Mouse (Mus musculus) Patski (cell line): ENCODE data around the gene Ankrd2. TPM values are rescaled to one million over a fixed set of nuclear protein-coding genes. Genes with fewer than 3 reads are reported as not detected.

ENCODE experiments used
- ATAC-seq: fragments of 100-300 bp; one replicate; pipeline ENCODE4 v1.8.0; 2021
- CTCF ChIA-PET: fragments of 350-600 bp; sonication (Branson Sonifier 250); formaldehyde crosslinking; loops from one replicate; lab custom pipeline; 2022; ENCODE audit warnings: inconsistent platforms; lab: Charles Lee
- POLR2A ChIA-PET: fragments of 350-600 bp; sonication (Branson Sonifier 250); formaldehyde crosslinking; loops from one replicate; lab custom pipeline; 2022; ENCODE audit warnings: antibody characterized with exemption, inconsistent platforms; lab: Charles Lee
- DNase-seq: peaks from one replicate; pipeline ENCODE4 v3.0.0-alpha.2; 2011; ENCODE audit warnings: low read depth, low spot score
- H3K27me3 ChIP-seq: fragments of 371-371 bp; one replicate; pipeline ENCODE4 v1.5.1; 2021
- CTCF ChIP-seq: fragments of 100-300 bp; IDR thresholded peaks from one replicate; pipeline ENCODE4 v1.5.1; 2021
- in situ Hi-C: fragments of 300-500 bp; cut with MboI; formaldehyde crosslinking; loops from 3 replicates; pipeline ENCODE4 v1.11.1; 2018; ENCODE audit warnings: low pct_unique_long_range_greater_than_20kb, mixed read lengths
- polyA plus RNA-seq: library from polyadenylated mRNA; unstranded; gene quantifications from one replicate; pipeline ENCODE4 v1.2.3, GENCODE M21; 2021

Gene Ankrd2
- polyA plus RNA-seq, 1 experiment from 2014 or later = 0.83 TPM

GRCm38 (mm10) chr19:42022542-42022848, 13.3 kb upstream of the Ankrd2 start:
- ATAC-seq (no peak), DNase-seq (no peak)
- TF ChIP-seq CTCF = no peak
- CTCF ChIA-PET = interaction anchor here (1.1 to 1.9 kb wide), 5 partner anchors 13 to 70 kb away, joined by 3 to 8 read pairs (median 4); partner anchors contain the start of gene Ankrd2
- no peaks in the 10 kb centered on the region for H3K27me3 ChIP-seq
- in situ Hi-C loops = no loop called here
- POLR2A ChIA-PET = interaction anchor here (1.4 to 1.6 kb wide), 2 partner anchors 27 to 41 kb away, joined by 4 read pairs; partner anchors contain the start of gene Ubtd1

- DNase-seq = no peak
- peak; percentile 80 for ATAC-seq
- TF ChIP-seq CTCF = peak; percentile 97
- no peaks in the 10 kb centered on the region for H3K27me3 ChIP-seq
- in situ Hi-C loops = loop anchor here (5.0 kb wide), 1 partner anchor 39 kb away; no protein-coding TSS in a partner anchor
- ChIA-PET POLR2A (interaction anchor here (0.6 to 2.0 kb wide), 4 partner anchors 12 to 156 kb away, joined by 3 to 6 read pairs (median 4); partner anchors contain the start of gene Ubtd1), CTCF (interaction anchor here (0.7 to 4.3 kb wide), 33 partner anchors 9 to 179 kb away, joined by 3 to 35 read pairs (median 5); partner anchors contain the start of genes 4933411K16Rik, Ankrd2, Exosc1 and Hoga1)
These were observed 9.6 kb upstream of the Ankrd2 start for GRCm38 (mm10) chr19:42026158-42026557.

GRCm38 (mm10) chr19:42031112-42031511, 4.7 kb upstream of the Ankrd2 start:
- DNase-seq (no peak), ATAC-seq (no peak)
- POLR2A ChIA-PET = no interaction called here
- CTCF ChIA-PET = interaction anchor here (0.8 to 10.1 kb wide), 5 partner anchors 14 to 135 kb away, joined by 3 to 154 read pairs (median 3); partner anchors contain the start of gene Hoga1
- in situ Hi-C loops = loop anchor here (5.0 kb wide), 1 partner anchor 41 kb away; no protein-coding TSS in a partner anchor
- TF ChIP-seq CTCF = no peak
- H3K27me3 ChIP-seq = no peaks in the 10 kb centered on the region

GRCm38 (mm10) chr19:42033611-42034010, 2.2 kb upstream of the Ankrd2 start:
- ChIA-PET POLR2A (interaction anchor here (0.7 kb wide), 1 partner anchor 46 kb away, joined by 3 read pairs; no protein-coding TSS in a partner anchor), CTCF (interaction anchor here (0.7 to 10.1 kb wide), 2 partner anchors 14 to 39 kb away, joined by 3 to 154 read pairs; no protein-coding TSS in a partner anchor)
- DNase-seq = no peak
- ATAC-seq = no peak
- no peaks in the 10 kb centered on the region for H3K27me3 ChIP-seq
- no peak for TF ChIP-seq CTCF
- in situ Hi-C loops = loop anchor here (5.0 kb wide), 1 partner anchor 39 kb away; no protein-coding TSS in a partner anchor

GRCm38 (mm10) chr19:42034146-42034775, 1.5 kb upstream of the Ankrd2 start:
- ChIA-PET POLR2A (interaction anchor here (0.7 to 2.0 kb wide), 4 partner anchors 38 to 50 kb away, joined by 3 to 8 read pairs (median 3); no protein-coding TSS in a partner anchor), CTCF (interaction anchor here (0.7 to 10.1 kb wide), 20 partner anchors 8 to 135 kb away, joined by 3 to 154 read pairs (median 8); partner anchors contain the start of genes 4933411K16Rik, Hoga1, Marveld1 and Mms19)
- DNase-seq = no peak
- TF ChIP-seq CTCF = no peak
- ATAC-seq = no peak
- no peaks in the 10 kb centered on the region for H3K27me3 ChIP-seq
- in situ Hi-C loops = loop anchor here (5.0 kb wide), 1 partner anchor 38 kb away; no protein-coding TSS in a partner anchor

GRCm38 (mm10) chr19:42034881-42035455, 832 bp upstream of the Ankrd2 start:
- no peak for TF ChIP-seq CTCF
- ChIA-PET POLR2A (interaction anchor here (0.5 to 2.3 kb wide), 6 partner anchors 10 to 1410 kb away, joined by 3 to 8 read pairs (median 4); partner anchors contain the start of gene Hoga1), CTCF (interaction anchor here (0.8 to 10.1 kb wide), 34 partner anchors 8 to 134 kb away, joined by 3 to 154 read pairs (median 8); partner anchors contain the start of genes 4933411K16Rik, Avpi1, Hoga1 and Marveld1)
- in situ Hi-C loops = loop anchor here (5.0 kb wide), 1 partner anchor 37 kb away; no protein-coding TSS in a partner anchor
- DNase-seq (no peak), ATAC-seq (no peak)
- H3K27me3 ChIP-seq = no peaks in the 10 kb centered on the region

GRCm38 (mm10) chr19:42036357-42036756, 557 bp downstream of the Ankrd2 start:
- CTCF ChIA-PET = interaction anchor here (1.1 to 10.1 kb wide), 21 partner anchors 9 to 133 kb away, joined by 3 to 154 read pairs (median 11); partner anchors contain the start of genes 4933411K16Rik, Avpi1, Hoga1 and Marveld1
- DNase-seq (no peak), ATAC-seq (no peak)
- no peak for TF ChIP-seq CTCF
- in situ Hi-C loops = no loop called here
- H3K27me3 ChIP-seq = no peaks in the 10 kb centered on the region
- POLR2A ChIA-PET = interaction anchor here (0.6 to 2.3 kb wide), 2 partner anchors 9 to 35 kb away, joined by 4 to 6 read pairs; partner anchors contain the start of gene Hoga1

- no peak for TF ChIP-seq CTCF
- POLR2A ChIA-PET = interaction anchor here (2.3 kb wide), 1 partner anchor 8 kb away, joined by 6 read pairs; the partner anchor contains the start of gene Hoga1
- in situ Hi-C loops = no loop called here
These were observed 1.4 kb downstream of the Ankrd2 start for GRCm38 (mm10) chr19:42037167-42037702.

GRCm38 (mm10) chr19:42038310-42038709, 2.5 kb downstream of the Ankrd2 start:
- ATAC-seq = no peak
- no peak for TF ChIP-seq CTCF
- ChIA-PET CTCF (interaction anchor here (1.1 to 10.1 kb wide), 3 partner anchors 12 to 56 kb away, joined by 3 to 154 read pairs (median 4); no protein-coding TSS in a partner anchor), POLR2A (interaction anchor here (0.8 to 1.1 kb wide), 3 partner anchors 31 to 66 kb away, joined by 3 read pairs; partner anchors contain the start of gene Pi4k2a)
- DNase-seq = no peak
- no peaks in the 10 kb centered on the region for H3K27me3 ChIP-seq
- in situ Hi-C loops = no loop called here

More at GRCm38 (mm10) chr19:42037167-42037702, 1.4 kb downstream of the Ankrd2 start:
- H3K27me3 ChIP-seq = no peaks in the 10 kb centered on the region
- CTCF ChIA-PET = interaction anchor here (1.1 to 10.1 kb wide), 4 partner anchors 8 to 55 kb away, joined by 3 to 154 read pairs (median 4); partner anchors contain the start of gene Hoga1
- ATAC-seq (no peak), DNase-seq (no peak)
